Mouse (Mus musculus) megakaryocyte progenitor cell, adult 5-6 weeks (primary cell): ENCODE measurements at regions not wholly inside any gene's neighbourhood (a gene's known extent, or its start where the extent isn't known, plus 50 kb on each side); places are given as distances from the start of the nearest gene placed in this dataset.

Experiments used
- ATAC-seq: replicated peaks from 2 replicates; pipeline ENCODE4 v1.8.0; 2016; ENCODE audit warnings: mild to moderate bottlenecking, moderate TSS enrichment, inconsistent platforms; ENCODE audit not compliant: poor library complexity

- ATAC-seq, result no peak
Observed at GRCm38 (mm10) chr9:102782926-102783850, 51.5 kb upstream of the Ryk start.

GRCm38 (mm10) chr9:102784329-102785026 lies 50.2 kb upstream of the Ryk start:
- peak; percentile 88 for ATAC-seq
